ENCODE assay signal across 8 mouse cellular contexts in genomic region chr12:111537341-111537740, GRCm38 (mm10). TPM values are rescaled to one million over a fixed set of nuclear protein-coding genes. Genes with fewer than 3 reads are reported as not detected.
A peak's percentile ranks its signal among the peaks of the same experiment; 100 is the strongest.
DNase-seq lines count a peak whose midpoint lies in the region; ATAC-seq lines count a peak whose summit lies in the region.

No protein-coding gene starts in this region.

- peaks cover 38% of the 10 kb centered on the region for H3K4me1 ChIP-seq in kidney, embryonic 14.5 days (ENCODE audit: control insufficient read depth, insufficient read depth, low read length)
- H3K4me1 ChIP-seq in forebrain, embryonic 16.5 days (replicated peaks; ENCODE audit: control insufficient read depth, insufficient read depth, low read length): peaks cover 26% of the 10 kb centered on the region
- peaks cover 36% of the 10 kb centered on the region for H3K4me1 ChIP-seq in liver, embryonic 11.5 days (replicated peaks; ENCODE audit: control insufficient read depth, insufficient read depth, low read length)
- H3K4me1 ChIP-seq in neural tube, embryonic 15.5 days: peaks cover 36% of the 10 kb centered on the region

- H3K9me3 ChIP-seq in kidney, embryonic 14.5 days (ENCODE audit: control insufficient read depth, low read length): no peaks in the 10 kb centered on the region
- H3K9me3 ChIP-seq in forebrain, embryonic 16.5 days (ENCODE audit: control insufficient read depth, low read length): no peaks in the 10 kb centered on the region
- H3K9me3 ChIP-seq in liver, embryonic 11.5 days (ENCODE audit: control insufficient read depth, low read length): no peaks in the 10 kb centered on the region
- no peaks in the 10 kb centered on the region for H3K9me3 ChIP-seq in neural tube, embryonic 15.5 days (replicated peaks)

- peak overlapping the region; percentile 84 for H3K27ac ChIP-seq in kidney, embryonic 14.5 days (ENCODE audit: low read depth, low read length)
- H3K27ac ChIP-seq in forebrain, embryonic 16.5 days (ENCODE audit: low read length): peak overlapping the region; percentile 90
- H3K27ac ChIP-seq in liver, embryonic 11.5 days (ENCODE audit: low read depth, low read length): peak overlapping the region; percentile 98
- H3K27ac ChIP-seq in neural tube, embryonic 15.5 days (replicated peaks): peak overlapping the region; percentile 97

- peak overlapping the region; percentile 99 for H3K9ac ChIP-seq in kidney, embryonic 14.5 days (ENCODE audit: low read depth, low read length)
- peak overlapping the region; percentile 96 for H3K9ac ChIP-seq in forebrain, embryonic 16.5 days (replicated peaks; ENCODE audit: low read depth, low read length)
- peak overlapping the region; percentile 95 for H3K9ac ChIP-seq in liver, embryonic 11.5 days (ENCODE audit: low read depth, low read length)
- peak overlapping the region; percentile 93 for H3K9ac ChIP-seq in neural tube, embryonic 15.5 days (replicated peaks)

- H3K4me3 ChIP-seq in kidney, embryonic 14.5 days (ENCODE audit: low read length): peak overlapping the region; percentile 68
- H3K4me3 ChIP-seq in forebrain, embryonic 16.5 days (replicated peaks; ENCODE audit: low read length): peak overlapping the region; percentile 93
- H3K4me3 ChIP-seq in liver, embryonic 11.5 days (ENCODE audit: low read depth, low read length): peak overlapping the region; percentile 98
- peak overlapping the region; percentile 94 for H3K4me3 ChIP-seq in neural tube, embryonic 15.5 days (replicated peaks)

- peak overlapping the region; percentile 63 for H3K4me2 ChIP-seq in kidney, embryonic 14.5 days (replicated peaks; ENCODE audit: low read depth, low read length)
- H3K4me2 ChIP-seq in forebrain, embryonic 16.5 days (ENCODE audit: low read length): peak overlapping the region; percentile 69
- H3K4me2 ChIP-seq in liver, embryonic 11.5 days: peak overlapping the region; percentile 74
- peak overlapping the region; percentile 79 for H3K4me2 ChIP-seq in neural tube, embryonic 15.5 days

- H3K36me3 ChIP-seq in kidney, embryonic 14.5 days (ENCODE audit: control insufficient read depth, insufficient read depth, low read length): peaks cover 35% of the 10 kb centered on the region
- H3K36me3 ChIP-seq in forebrain, embryonic 16.5 days (ENCODE audit: control insufficient read depth, insufficient read depth): peaks cover 8% of the 10 kb centered on the region
- peaks cover 26% of the 10 kb centered on the region for H3K36me3 ChIP-seq in liver, embryonic 11.5 days (ENCODE audit: control insufficient read depth, insufficient read depth, low read length)
- peaks cover 25% of the 10 kb centered on the region for H3K36me3 ChIP-seq in neural tube, embryonic 15.5 days

- ATAC-seq in kidney, embryonic 14.5 days (ENCODE audit: low FRiP score, low TSS enrichment): peak; percentile 54
- ATAC-seq in forebrain, embryonic 16.5 days: peak; percentile 19; the same call in 1 of the 2 replicates
- ATAC-seq in liver, embryonic 11.5 days (replicated peaks; ENCODE audit: low FRiP score): peak; percentile 52
- ATAC-seq in neural tube, embryonic 15.5 days (ENCODE audit: low FRiP score): peak; percentile 54

- no peak for DNase-seq in kidney, adult 8-10 months
- DNase-seq in c-Kit-negative CD71-positive TER-119-positive erythroid progenitor cells, embryonic 14.5 days (ENCODE audit: low read depth, low spot score): peak; percentile 41
- no peak for DNase-seq in liver, embryonic 11.5 days (ENCODE audit: low spot score)
- no peak for DNase-seq in adipocyte (ENCODE audit: low spot score)
- DNase-seq in layer of hippocampus, adult 18-20 months (ENCODE audit: low spot score in 2 of 2): no peak

- no peaks in the 10 kb centered on the region for H3K27me3 ChIP-seq in kidney, embryonic 14.5 days (ENCODE audit: control insufficient read depth, insufficient read depth, low read length)
- H3K27me3 ChIP-seq in forebrain, embryonic 16.5 days (replicated peaks; ENCODE audit: control insufficient read depth, insufficient read depth, low read length): no peaks in the 10 kb centered on the region
- H3K27me3 ChIP-seq in liver, embryonic 11.5 days (replicated peaks; ENCODE audit: control insufficient read depth, insufficient read depth, low read length): no peaks in the 10 kb centered on the region
- H3K27me3 ChIP-seq in neural tube, embryonic 15.5 days (replicated peaks): no peaks in the 10 kb centered on the region

- under 1% methylated on average over 22 of the region's 22 CpGs for WGBS in kidney, embryonic 14.5 days
- WGBS in forebrain, embryonic 16.5 days: under 1% methylated on average over 22 of the region's 22 CpGs
- WGBS in liver, embryonic 11.5 days: under 1% methylated on average over 22 of the region's 22 CpGs
- under 1% methylated on average over 22 of the region's 22 CpGs for WGBS in neural tube, embryonic 15.5 days

RNA-seq across cellular contexts. Expression of gene Eif5, which starts 0.5 kb away (rescaled TPM):
- 605 and 611 TPM in 2 replicates for polyA plus RNA-seq in kidney, embryonic 14.5 days (2014; fragmentation: Nextera tagmentation; extraction: Ambion mirVana)
- 549 and 607 TPM in 2 replicates for polyA plus RNA-seq in forebrain, embryonic 16.5 days (2015; fragmentation: Nextera tagmentation; extraction: Ambion mirVana)
- polyA plus RNA-seq in liver, embryonic 11.5 days (2014; fragmentation: Nextera tagmentation; extraction: Ambion mirVana): 623 and 628 TPM in 2 replicates
- 547 and 548 TPM in 2 replicates for polyA plus RNA-seq in neural tube, embryonic 15.5 days (2015; fragmentation: Nextera tagmentation; extraction: Ambion mirVana)
- 100 to 1,000 TPM; 254 to 262 TPM for total RNA-seq in layer of hippocampus, adult 18-20 months (2021)

RNA-seq across cellular contexts. Expression of gene Mark3, which starts 37.0 kb away (rescaled TPM):
- 61.5 and 73.6 TPM in 2 replicates for polyA plus RNA-seq in kidney, embryonic 14.5 days (2014; fragmentation: Nextera tagmentation; extraction: Ambion mirVana)
- polyA plus RNA-seq in forebrain, embryonic 16.5 days (2015; fragmentation: Nextera tagmentation; extraction: Ambion mirVana): 45.0 and 49.2 TPM in 2 replicates
- polyA plus RNA-seq in liver, embryonic 11.5 days (2014; fragmentation: Nextera tagmentation; extraction: Ambion mirVana): 36.9 and 38.6 TPM in 2 replicates
- 44.4 and 47.0 TPM in 2 replicates for polyA plus RNA-seq in neural tube, embryonic 15.5 days (2015; fragmentation: Nextera tagmentation; extraction: Ambion mirVana)
- total RNA-seq in layer of hippocampus, adult 18-20 months (2021): 10 to 100 TPM; 92.2 to 92.3 TPM

RNA-seq across cellular contexts. Expression of gene Gm266, which starts 51.7 kb away (rescaled TPM):
- 123 and 137 TPM in 2 replicates for polyA plus RNA-seq in kidney, embryonic 14.5 days (2014; fragmentation: Nextera tagmentation; extraction: Ambion mirVana)
- polyA plus RNA-seq in forebrain, embryonic 16.5 days (2015; fragmentation: Nextera tagmentation; extraction: Ambion mirVana): 0.23 and 1.1 TPM in 2 replicates
- polyA plus RNA-seq in liver, embryonic 11.5 days (2014; fragmentation: Nextera tagmentation; extraction: Ambion mirVana): 4.9 and 5.6 TPM in 2 replicates
- 2.9 and 12.0 TPM in 2 replicates for polyA plus RNA-seq in neural tube, embryonic 15.5 days (2015; fragmentation: Nextera tagmentation; extraction: Ambion mirVana)
- 1 to 10 TPM; 3.7 to 3.9 TPM for total RNA-seq in layer of hippocampus, adult 18-20 months (2021)
